Mouse (Mus musculus) left cerebral cortex, postnatal 25 days (tissue): ENCODE measurements at regions not wholly inside any gene's neighbourhood (a gene's known extent, or its start where the extent isn't known, plus 50 kb on each side); places are given as distances from the start of the nearest gene placed in this dataset.
A peak's percentile ranks its signal among the peaks of the same experiment; 100 is the strongest.

Experiments used
- DNase-seq, 2 experiments: peaks; one replicate each; pipeline ENCODE4 v3.0.0; 2022; ENCODE audit warnings: low spot score in 2 of 2, mixed read lengths in 1 of 2
- intact Hi-C: fragments of 180-260 bp; cut with DNase I; formaldehyde crosslinking; loops from one replicate; pipeline ENCODE4 v1.15.1; 2025

- intact Hi-C loops: loop anchor here (1.0 to 5.0 kb wide), 3 partner anchors 60 to 770 kb away; no protein-coding TSS in a partner anchor
- no peak for DNase-seq
Observed at GRCm38 (mm10) chr3:35341840-35342239, 412.1 kb upstream of the Atp11b start.

- intact Hi-C loops: loop anchor here (1.0 to 5.0 kb wide), 3 partner anchors 60 to 770 kb away; no protein-coding TSS in a partner anchor
- DNase-seq: peak; percentile 66 to 93
Observed at GRCm38 (mm10) chr3:35342584-35342983, 411.3 kb upstream of the Atp11b start.

GRCm38 (mm10) chr3:35343936-35344335, 410.0 kb upstream of the Atp11b start:
- intact Hi-C loops: loop anchor here (5.0 kb wide), 2 partner anchors 58 to 697 kb away; no protein-coding TSS in a partner anchor
- DNase-seq: no peak

- intact Hi-C loops: no loop called here
- DNase-seq: no peak
Observed at GRCm38 (mm10) chr3:35349114-35349513, 404.8 kb upstream of the Atp11b start.

- intact Hi-C loops: no loop called here
- DNase-seq: no peak
Observed at GRCm38 (mm10) chr3:35353442-35353841, 400.5 kb upstream of the Atp11b start.

- intact Hi-C loops: no loop called here
- DNase-seq: peak in 1 of 2 experiments; percentile 9
Observed at GRCm38 (mm10) chr3:35353920-35354319, 400.0 kb upstream of the Atp11b start.

GRCm38 (mm10) chr3:35354356-35354755, 399.6 kb upstream of the Atp11b start:
- DNase-seq: no peak
- intact Hi-C loops: no loop called here

GRCm38 (mm10) chr3:35357111-35357510, 396.8 kb upstream of the Atp11b start:
- DNase-seq: no peak
- intact Hi-C loops: no loop called here

GRCm38 (mm10) chr3:35358541-35358940, 395.4 kb upstream of the Atp11b start:
- intact Hi-C loops: no loop called here
- DNase-seq: peak in 1 of 2 experiments; percentile 9

GRCm38 (mm10) chr3:35359288-35359687, 394.6 kb upstream of the Atp11b start:
- intact Hi-C loops: no loop called here
- DNase-seq: no peak

- DNase-seq: no peak
- intact Hi-C loops: no loop called here
Observed at GRCm38 (mm10) chr3:35360515-35360914, 393.4 kb upstream of the Atp11b start.

- DNase-seq: no peak
- intact Hi-C loops: no loop called here
Observed at GRCm38 (mm10) chr3:35361086-35361485, 392.8 kb upstream of the Atp11b start.

- DNase-seq: no peak
- intact Hi-C loops: no loop called here
Observed at GRCm38 (mm10) chr3:35365431-35365830, 388.5 kb upstream of the Atp11b start.

GRCm38 (mm10) chr3:35372276-35372675, 381.6 kb upstream of the Atp11b start:
- DNase-seq: no peak
- intact Hi-C loops: no loop called here

- no peak for DNase-seq
- intact Hi-C loops: no loop called here
Observed at GRCm38 (mm10) chr3:35387386-35387785, 366.5 kb upstream of the Atp11b start.

GRCm38 (mm10) chr3:35392657-35393056, 361.2 kb upstream of the Atp11b start:
- intact Hi-C loops: no loop called here
- no peak for DNase-seq

- intact Hi-C loops: loop anchor here (5.0 kb wide), 1 partner anchor 58 kb away; no protein-coding TSS in a partner anchor
- DNase-seq: no peak
Observed at GRCm38 (mm10) chr3:35400213-35400612, 353.7 kb upstream of the Atp11b start.

GRCm38 (mm10) chr3:35402666-35403065, 351.2 kb upstream of the Atp11b start:
- intact Hi-C loops: loop anchor here (5.0 kb wide), 1 partner anchor 60 kb away; no protein-coding TSS in a partner anchor
- no peak for DNase-seq

GRCm38 (mm10) chr3:35403952-35404351, 350.0 kb upstream of the Atp11b start:
- intact Hi-C loops: loop anchor here (5.0 kb wide), 1 partner anchor 62 kb away; no protein-coding TSS in a partner anchor

GRCm38 (mm10) chr3:35404492-35405390, 349.2 kb upstream of the Atp11b start:
- intact Hi-C loops: loop anchor here (5.0 kb wide), 2 partner anchors 62 to 757 kb away; no protein-coding TSS in a partner anchor
- peak in 1 of 2 experiments; percentile 25 for DNase-seq

More at GRCm38 (mm10) chr3:35403952-35404351, 350.0 kb upstream of the Atp11b start:
- DNase-seq: no peak

GRCm38 (mm10) chr3:35405621-35406079, 348.3 kb upstream of the Atp11b start:
- DNase-seq: peak; percentile 14 to 35
- intact Hi-C loops: loop anchor here (5.0 kb wide), 1 partner anchor 758 kb away; no protein-coding TSS in a partner anchor
